Mouse (Mus musculus) CD4-positive naive resting alpha-beta T cell, adult 57 days (primary cell): Measurements from ENCODE around the gene Ptrhd1. TPM values are rescaled to one million over a fixed set of nuclear protein-coding genes. Genes with fewer than 3 reads are reported as not detected.

ENCODE experiments used
- total RNA-seq: library from RNA; stranded (reverse); gene quantifications from one replicate; pipeline ENCODE4 v1.2.4, GENCODE M21; 2023

The Ptrhd1 gene
- total RNA-seq, result 5.6 TPM

DNA sequence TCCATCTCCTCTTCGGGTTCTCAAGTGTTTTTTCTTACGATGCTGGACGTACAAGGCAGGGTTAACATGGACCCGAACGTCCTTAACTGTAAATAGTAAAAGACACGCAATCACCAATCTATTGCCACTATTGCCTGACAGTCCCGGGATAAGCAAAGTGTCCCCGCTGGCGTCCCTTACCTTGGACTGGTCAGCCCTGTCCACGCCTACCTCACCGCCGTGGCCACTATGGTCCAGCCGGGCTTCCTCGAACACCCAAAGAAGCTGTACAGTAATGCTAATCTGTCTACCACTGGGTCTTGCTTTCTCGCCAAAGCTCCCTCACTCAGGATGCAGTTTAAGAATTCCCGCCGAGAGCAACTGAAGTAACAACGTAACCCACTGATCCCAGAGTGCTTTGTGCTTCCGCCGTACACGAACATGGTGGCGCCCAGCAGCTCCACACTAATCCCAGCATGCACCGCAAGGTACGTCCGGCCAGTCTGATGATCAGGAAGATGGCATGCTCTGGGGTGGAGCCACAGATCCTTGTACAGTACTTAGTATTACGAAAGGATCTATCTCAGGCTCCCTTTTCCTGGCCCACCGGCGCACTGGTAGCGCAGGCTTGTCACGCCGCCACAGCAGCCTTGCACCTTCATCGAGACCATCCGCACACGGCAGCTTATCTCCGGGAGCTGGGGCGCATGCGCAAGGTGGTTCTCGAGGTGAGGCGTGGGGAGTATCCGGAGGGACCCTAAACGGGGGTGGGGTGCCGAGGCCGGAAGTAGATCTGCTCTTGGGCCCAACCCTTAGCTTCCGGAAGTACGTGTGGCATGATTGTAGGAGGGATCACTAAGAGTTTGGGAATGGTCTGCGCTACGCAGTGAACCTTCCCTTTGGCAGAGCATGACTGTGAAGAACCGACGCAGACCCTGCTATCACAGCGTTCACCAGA lies at the start of gene Ptrhd1, which contains the start of gene Cenpo:
TSS of gene Ptrhd1 (plus strand) at position 456 of the 937 bp plus-strand sequence.
TSS of gene Cenpo (minus strand) at position 723 of the 937 bp plus-strand sequence.

Other genes starting within 250 kb of the Ptrhd1 start
- gene Efr3b, start 195.1 kb upstream of the Ptrhd1 start, total RNA-seq, result 1.8 TPM
- 12.0 TPM for gene Dnajc27, start 151.4 kb upstream of the Ptrhd1 start, total RNA-seq
- gene Adcy3, start 100.9 kb upstream of the Ptrhd1 start, total RNA-seq, result 34.2 TPM
- 26.3 TPM for gene Cenpo, start 267 bp downstream of the Ptrhd1 start, total RNA-seq
- 46.3 TPM for gene Ncoa1, start 243.2 kb downstream of the Ptrhd1 start, total RNA-seq